Mouse (Mus musculus) olfactory bulb, adult 2 months (tissue): Measurements from ENCODE around the gene Slc4a3.

ENCODE experiments used
- CTCF ChIP-seq: fragments of 200-500 bp; IDR thresholded peaks from 2 replicates; pipeline ENCODE4 v1.5.1; 2012; ENCODE audit warnings: low read depth, mild to moderate bottlenecking, low read length, moderate library complexity; ENCODE audit not compliant: insufficient read depth
- POLR2A ChIP-seq: fragments of 200-500 bp; IDR thresholded peaks from 2 replicates; pipeline ENCODE4 v1.6.1; 2012; ENCODE audit warnings: mild to moderate bottlenecking, low read depth, low read length, moderate library complexity; ENCODE audit not compliant: insufficient read depth

- TF ChIP-seq CTCF, result no peak
- TF ChIP-seq POLR2A, result no peak
Observed at GRCm38 (mm10) chr1:75564102-75564501, 18.0 kb downstream of the Slc4a3 start.
